Mouse (Mus musculus): Measurements from ENCODE around the gene Srgap2. TPM values are rescaled to one million over a fixed set of nuclear protein-coding genes. Genes with fewer than 3 reads are reported as not detected.

The Srgap2 gene
- polyA plus RNA-seq, 1 experiment from 2014 or later = 16.9 TPM

DNA sequence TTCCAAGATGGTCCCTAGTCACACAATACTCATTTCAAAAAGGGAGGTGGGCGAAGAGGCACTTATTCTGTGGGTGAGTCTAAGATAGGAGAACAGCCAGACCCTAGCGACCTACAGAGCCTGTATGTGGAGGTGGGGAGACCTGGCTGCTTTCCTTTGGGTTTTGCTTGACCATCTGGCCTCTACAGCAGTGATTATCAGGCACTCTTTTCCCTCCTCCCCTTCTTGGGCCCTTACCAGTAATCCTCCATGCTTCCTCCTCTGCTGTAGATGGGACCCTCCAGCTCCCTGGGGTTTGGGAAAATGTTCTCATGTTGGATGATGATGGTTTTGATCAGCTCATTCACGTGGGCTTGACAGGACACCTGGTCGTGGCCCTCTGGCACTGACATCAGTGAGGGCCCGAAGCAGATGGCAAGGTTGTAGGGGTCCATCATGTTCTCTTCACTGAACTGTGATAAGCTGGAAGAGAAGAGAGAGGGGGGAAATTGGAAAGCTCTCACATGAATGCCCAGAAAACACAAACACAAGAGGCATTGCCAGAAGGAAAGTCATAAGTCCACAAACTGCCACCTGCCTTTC, 216.8 kb downstream of the Srgap2 start:
- ATAC-seq (ENCODE audit: low FRiP score) = no peak
- H3K4me2 ChIP-seq (replicated peaks) = no peak overlapping the region
- no peaks in the 10 kb centered on the region for H3K9me3 ChIP-seq (replicated peaks)
- no peak overlapping the region for H3K9ac ChIP-seq
- WGBS = 91% methylated on average over 5 of the region's 5 CpGs
- peaks cover 38% of the 10 kb centered on the region for H3K36me3 ChIP-seq
- H3K27ac ChIP-seq = no peak overlapping the region
- H3K4me1 ChIP-seq = no peaks in the 10 kb centered on the region
- H3K4me3 ChIP-seq = no peak overlapping the region
- H3K27me3 ChIP-seq = no peaks in the 10 kb centered on the region

GRCm38 (mm10) chr1:131300750-131301149, 226.4 kb downstream of the Srgap2 start:
- H3K4me2 ChIP-seq (replicated peaks) = no peak overlapping the region
- no peaks in the 10 kb centered on the region for H3K9me3 ChIP-seq (replicated peaks)
- WGBS = 96% methylated on average over 2 of the region's 2 CpGs
- H3K36me3 ChIP-seq = peaks cover 36% of the 10 kb centered on the region
- no peaks in the 10 kb centered on the region for H3K27me3 ChIP-seq
- H3K27ac ChIP-seq = no peak overlapping the region
- no peak overlapping the region for H3K4me3 ChIP-seq
- no peak overlapping the region for H3K9ac ChIP-seq
- no peaks in the 10 kb centered on the region for H3K4me1 ChIP-seq
- no peak for ATAC-seq (ENCODE audit: low FRiP score)

- no peaks in the 10 kb centered on the region for H3K27me3 ChIP-seq
- H3K36me3 ChIP-seq = peaks cover 36% of the 10 kb centered on the region
- no peak overlapping the region for H3K27ac ChIP-seq
- no peak for ATAC-seq (ENCODE audit: low FRiP score)
- no peak overlapping the region for H3K4me3 ChIP-seq
- H3K9me3 ChIP-seq (replicated peaks) = no peaks in the 10 kb centered on the region
- H3K4me2 ChIP-seq (replicated peaks) = no peak overlapping the region
- H3K4me1 ChIP-seq = no peaks in the 10 kb centered on the region
- H3K9ac ChIP-seq = no peak overlapping the region
- WGBS = 74% methylated on average over 6 of the region's 6 CpGs
Observed at GRCm38 (mm10) chr1:131299788-131300187, 227.4 kb downstream of the Srgap2 start.

- ATAC-seq (ENCODE audit: low FRiP score) = no peak
- Histone ChIP-seq H3K9me3 (replicated peaks) (no peaks in the 10 kb centered on the region), H3K4me1 (no peaks in the 10 kb centered on the region), H3K27me3 (no peaks in the 10 kb centered on the region), H3K9ac (no peak overlapping the region), H3K4me2 (replicated peaks) (no peak overlapping the region), H3K4me3 (no peak overlapping the region), H3K27ac (no peak overlapping the region), H3K36me3 (peaks cover 36% of the 10 kb centered on the region)
- 62% methylated on average over 3 of the region's 3 CpGs for WGBS
Observed at GRCm38 (mm10) chr1:131299240-131299639, 227.9 kb downstream of the Srgap2 start.

DNA sequence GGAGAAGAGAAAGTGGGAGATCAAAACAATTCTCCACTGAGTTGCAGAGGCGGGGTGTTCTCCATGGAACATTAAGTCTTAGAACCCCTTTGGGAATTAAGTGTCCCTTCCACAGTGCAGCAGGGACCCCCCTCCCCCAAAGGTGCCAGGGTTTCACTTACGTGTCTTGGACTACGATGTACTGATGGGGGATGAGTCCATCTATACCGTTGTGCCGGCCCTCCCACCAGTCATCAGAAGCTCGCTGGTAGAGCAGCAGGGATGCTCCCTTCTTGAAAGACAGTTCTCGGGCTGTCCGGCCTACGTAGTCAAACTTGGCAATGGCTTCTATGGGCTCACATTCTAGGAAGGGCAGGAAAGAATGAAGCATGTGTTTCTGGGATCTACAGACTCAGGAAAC, 229.0 kb downstream of the Srgap2 start:
- WGBS = 93% methylated on average over 9 of the region's 9 CpGs
- Histone ChIP-seq H3K27me3 (no peaks in the 10 kb centered on the region), H3K4me1 (no peaks in the 10 kb centered on the region), H3K9ac (no peak overlapping the region), H3K4me3 (no peak overlapping the region), H3K27ac (no peak overlapping the region), H3K9me3 (replicated peaks) (no peaks in the 10 kb centered on the region), H3K36me3 (peaks cover 36% of the 10 kb centered on the region), H3K4me2 (replicated peaks) (no peak overlapping the region)
- ATAC-seq (ENCODE audit: low FRiP score) = no peak

- 94% methylated on average over 7 of the region's 7 CpGs for WGBS
- Histone ChIP-seq H3K27me3 (no peaks in the 10 kb centered on the region), H3K4me1 (no peaks in the 10 kb centered on the region), H3K9ac (no peak overlapping the region), H3K4me3 (no peak overlapping the region), H3K27ac (no peak overlapping the region), H3K4me2 (replicated peaks) (no peak overlapping the region), H3K36me3 (peaks cover 47% of the 10 kb centered on the region), H3K9me3 (replicated peaks) (no peaks in the 10 kb centered on the region)
- no peak for ATAC-seq (ENCODE audit: low FRiP score)
Observed at GRCm38 (mm10) chr1:131296726-131297125, 230.4 kb downstream of the Srgap2 start.

DNA sequence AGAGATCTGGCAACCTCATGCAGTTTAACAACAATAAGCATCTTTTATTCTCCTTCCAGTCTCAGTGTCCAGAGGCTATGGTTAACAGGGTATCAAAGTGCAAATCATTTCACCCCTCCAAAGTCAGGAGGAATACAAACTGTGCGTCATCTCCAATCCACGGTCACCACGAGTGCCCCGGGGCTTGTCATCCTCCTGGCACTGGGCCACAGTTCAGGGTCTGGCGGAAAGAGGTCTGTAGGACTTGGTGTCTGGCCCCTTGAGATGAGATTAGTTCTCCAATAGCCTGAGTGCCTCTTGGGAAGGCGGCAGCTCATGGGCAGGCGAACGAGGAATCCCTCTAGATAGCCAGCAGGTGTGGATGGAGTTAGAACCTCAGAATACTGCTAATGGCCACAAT, 232.0 kb downstream of the Srgap2 start:
- Histone ChIP-seq H3K4me2 (replicated peaks) (no peak overlapping the region), H3K4me3 (no peak overlapping the region), H3K4me1 (no peaks in the 10 kb centered on the region), H3K9ac (no peak overlapping the region), H3K27ac (no peak overlapping the region), H3K36me3 (peaks cover 48% of the 10 kb centered on the region), H3K9me3 (replicated peaks) (no peaks in the 10 kb centered on the region), H3K27me3 (no peaks in the 10 kb centered on the region)
- ATAC-seq (ENCODE audit: low FRiP score) = no peak
- 84% methylated on average over 8 of the region's 8 CpGs for WGBS

DNA sequence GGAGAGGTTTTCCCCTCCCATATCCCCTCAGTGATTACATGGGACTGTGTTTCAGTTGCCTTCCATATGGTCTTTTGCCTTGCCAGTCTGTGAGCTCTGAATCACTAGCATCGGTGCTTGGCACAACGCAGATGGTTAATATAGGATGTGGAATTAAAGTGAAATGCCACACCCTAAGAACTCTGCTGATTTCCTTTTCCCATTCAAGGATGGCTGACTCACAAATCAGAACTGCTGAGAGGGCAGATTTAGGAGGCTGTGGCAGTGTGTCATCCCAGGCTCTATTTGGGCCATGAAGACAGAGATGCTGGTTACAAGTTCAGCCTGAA, 233.3 kb downstream of the Srgap2 start:
- no peak for ATAC-seq (ENCODE audit: low FRiP score)
- Histone ChIP-seq H3K9me3 (replicated peaks) (no peaks in the 10 kb centered on the region), H3K9ac (no peak overlapping the region), H3K4me3 (no peak overlapping the region), H3K27ac (no peak overlapping the region), H3K4me1 (no peaks in the 10 kb centered on the region), H3K27me3 (no peaks in the 10 kb centered on the region), H3K36me3 (peaks cover 44% of the 10 kb centered on the region), H3K4me2 (replicated peaks) (no peak overlapping the region)
- 93% methylated on average over 2 of the region's 2 CpGs for WGBS

- H3K27ac ChIP-seq = no peak overlapping the region
- H3K4me2 ChIP-seq (replicated peaks) = no peak overlapping the region
- H3K4me3 ChIP-seq = no peak overlapping the region
- H3K4me1 ChIP-seq = no peaks in the 10 kb centered on the region
- H3K36me3 ChIP-seq = peaks cover 41% of the 10 kb centered on the region
- H3K9me3 ChIP-seq (replicated peaks) = no peaks in the 10 kb centered on the region
- ATAC-seq (ENCODE audit: low FRiP score) = no peak
- WGBS = 90% methylated on average over 4 of the region's 4 CpGs
- no peak overlapping the region for H3K9ac ChIP-seq
- H3K27me3 ChIP-seq = no peaks in the 10 kb centered on the region
Observed at GRCm38 (mm10) chr1:131293221-131293921, 233.8 kb downstream of the Srgap2 start.

DNA sequence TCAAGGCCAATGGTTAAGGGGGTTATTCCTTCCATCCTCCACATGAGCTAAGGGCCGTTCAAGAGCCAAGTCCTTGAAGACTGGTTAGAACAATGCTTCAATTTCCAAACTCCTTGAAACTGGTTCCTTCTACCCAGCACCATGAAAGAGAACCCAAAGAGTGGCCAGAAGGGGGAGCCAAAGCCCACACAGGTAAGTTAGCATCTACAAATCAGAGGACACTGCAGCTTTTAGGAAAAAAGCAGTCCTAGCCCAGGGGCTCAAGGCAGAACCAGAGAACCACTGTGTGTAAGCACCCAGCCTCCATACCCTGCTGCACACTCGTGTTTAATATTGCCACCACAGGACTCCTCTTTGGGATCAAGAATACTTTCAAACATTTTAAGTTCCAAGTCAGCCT, 236.5 kb downstream of the Srgap2 start:
- Histone ChIP-seq H3K36me3 (peaks cover 19% of the 10 kb centered on the region; the same call in 1 of the 2 replicates), H3K27me3 (no peaks in the 10 kb centered on the region), H3K4me2 (replicated peaks) (no peak overlapping the region), H3K4me3 (no peak overlapping the region), H3K9ac (no peak overlapping the region), H3K4me1 (no peaks in the 10 kb centered on the region), H3K27ac (no peak overlapping the region), H3K9me3 (replicated peaks) (no peaks in the 10 kb centered on the region)
- ATAC-seq (ENCODE audit: low FRiP score) = peak; percentile 66
- 43% methylated on average over 2 of the region's 2 CpGs for WGBS

DNA sequence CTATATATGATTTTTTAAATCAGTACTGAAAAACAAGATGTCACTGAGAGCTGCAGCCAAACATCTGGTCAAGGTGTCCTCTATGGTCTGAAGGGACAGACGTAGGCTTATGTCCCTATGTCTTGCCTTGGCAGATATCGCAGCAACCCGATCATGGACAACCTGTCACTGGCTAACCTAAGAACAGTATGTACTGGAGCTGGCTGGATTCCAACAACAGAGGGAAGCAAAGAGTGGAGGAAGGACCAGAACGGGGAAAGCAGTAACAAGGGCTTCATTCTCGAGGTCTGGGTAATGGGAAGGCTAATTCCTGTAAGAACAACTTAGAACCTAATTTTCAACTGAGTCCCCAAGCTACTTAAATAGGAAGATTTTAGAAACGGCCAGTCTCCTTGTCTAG, 238.2 kb downstream of the Srgap2 start:
- H3K9ac ChIP-seq = no peak overlapping the region
- no peaks in the 10 kb centered on the region for H3K9me3 ChIP-seq (replicated peaks)
- no peak for ATAC-seq (ENCODE audit: low FRiP score)
- H3K4me3 ChIP-seq = no peak overlapping the region
- no peak overlapping the region for H3K4me2 ChIP-seq (replicated peaks)
- H3K4me1 ChIP-seq = no peaks in the 10 kb centered on the region
- peaks cover 19% of the 10 kb centered on the region; the same call in 1 of the 2 replicates for H3K36me3 ChIP-seq
- no peaks in the 10 kb centered on the region for H3K27me3 ChIP-seq
- WGBS = 88% methylated on average over 6 of the region's 6 CpGs
- no peak overlapping the region for H3K27ac ChIP-seq

DNA sequence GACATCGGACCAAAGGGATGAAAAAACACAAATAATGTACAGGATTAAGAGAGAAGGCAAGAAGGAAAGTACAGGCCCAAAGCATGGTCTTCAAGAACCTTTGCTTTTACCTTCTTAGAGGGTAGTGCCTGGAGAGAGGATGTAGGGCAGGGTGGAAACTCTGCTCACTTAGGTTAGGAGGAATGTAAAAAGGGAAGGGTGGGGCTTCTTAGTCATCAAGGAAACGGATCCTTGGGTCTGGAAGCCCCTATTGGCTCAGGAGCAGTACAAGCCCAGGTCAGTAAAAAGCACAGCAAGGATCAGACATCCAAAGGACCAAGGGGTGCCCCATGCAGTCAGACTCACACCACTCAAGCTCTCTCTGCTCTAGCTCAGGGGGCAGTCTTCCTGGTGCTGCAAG, 239.9 kb downstream of the Srgap2 start:
- no peak overlapping the region for H3K4me3 ChIP-seq
- no peak overlapping the region for H3K9ac ChIP-seq
- 83% methylated on average over 2 of the region's 2 CpGs for WGBS
- no peak for ATAC-seq (ENCODE audit: low FRiP score)
- H3K4me1 ChIP-seq = no peaks in the 10 kb centered on the region
- no peaks in the 10 kb centered on the region for H3K27me3 ChIP-seq
- no peak overlapping the region for H3K4me2 ChIP-seq (replicated peaks)
- no peaks in the 10 kb centered on the region for H3K9me3 ChIP-seq (replicated peaks)
- H3K27ac ChIP-seq = no peak overlapping the region
- H3K36me3 ChIP-seq = peaks cover 12% of the 10 kb centered on the region; the same call in 1 of the 2 replicates

DNA sequence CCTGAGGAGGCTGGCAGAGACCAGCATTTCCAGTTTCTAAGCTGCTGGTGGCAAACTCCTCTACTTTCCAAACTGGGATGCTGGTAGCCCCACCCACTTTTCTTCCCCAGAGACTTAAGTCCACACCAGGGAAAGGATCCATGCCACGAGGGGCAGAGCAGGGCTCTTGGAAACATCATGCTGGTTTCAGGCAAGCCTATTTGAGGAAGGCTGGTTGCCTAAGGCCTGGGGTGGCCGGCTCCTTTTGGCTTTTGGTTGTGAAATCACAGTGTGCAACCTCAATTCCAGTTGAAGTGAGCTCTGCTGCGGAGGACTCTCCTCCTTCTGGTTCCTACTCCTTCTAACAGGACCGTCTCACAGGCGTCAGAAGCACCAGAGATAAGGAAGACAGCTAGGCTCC, 240.3 kb downstream of the Srgap2 start:
- no peak overlapping the region for H3K27ac ChIP-seq
- WGBS = 80% methylated on average over 5 of the region's 5 CpGs
- no peak for ATAC-seq (ENCODE audit: low FRiP score)

More for the DNA sequence above, 240.3 kb downstream of the Srgap2 start:
- Histone ChIP-seq H3K27me3 (no peaks in the 10 kb centered on the region), H3K9me3 (replicated peaks) (no peaks in the 10 kb centered on the region), H3K4me3 (no peak overlapping the region), H3K4me1 (no peaks in the 10 kb centered on the region), H3K4me2 (replicated peaks) (no peak overlapping the region), H3K9ac (no peak overlapping the region), H3K36me3 (peaks cover 8% of the 10 kb centered on the region; the same call in 1 of the 2 replicates)

Measured in hindbrain, embryonic 12.5 days (tissue).